Mouse (Mus musculus) limb, embryonic 11.5 days (tissue): ENCODE results near the gene Serpina9. TPM values are rescaled to one million over a fixed set of nuclear protein-coding genes. Genes with fewer than 3 reads are reported as not detected.

Source experiments
- polyA plus RNA-seq: library from polyadenylated mRNA; unstranded; fragments of >200 nt; fragmentation: Nextera tagmentation; extraction: Ambion mirVana; gene quantifications from 2 replicates; pipeline ENCODE4 v1.2.1, GENCODE M21; 2014

Gene Serpina9
- polyA plus RNA-seq, 1 experiment from 2014 or later = not detected

Other genes with a start within 250 kb of the Serpina9 start
- gene Serpina1d, start 240.2 kb downstream of the Serpina9 start, polyA plus RNA-seq = not detected in 2 replicates
- 0.25 TPM in 1 of 2 replicates, not detected in the other for gene Serpina1b, start 183.4 kb downstream of the Serpina9 start, polyA plus RNA-seq
- gene Serpina1a, start 150.2 kb downstream of the Serpina9 start, polyA plus RNA-seq = not detected in 2 replicates
- gene Serpina1c, start 108.9 kb downstream of the Serpina9 start, polyA plus RNA-seq = not detected in 2 replicates
- gene Serpina1e, start 54.8 kb downstream of the Serpina9 start, polyA plus RNA-seq = not detected in 2 replicates
- gene Serpina11, start 23.8 kb downstream of the Serpina9 start, polyA plus RNA-seq = not detected in 2 replicates
- gene Serpina12, start 30.7 kb upstream of the Serpina9 start, polyA plus RNA-seq = not detected in 2 replicates
- not detected in 2 replicates for gene Serpina5, start 87.4 kb upstream of the Serpina9 start, polyA plus RNA-seq
- not detected in 2 replicates for gene Serpina3a, start 99.0 kb upstream of the Serpina9 start, polyA plus RNA-seq
- gene Serpina3b, start 114.2 kb upstream of the Serpina9 start, polyA plus RNA-seq = not detected in 2 replicates
- gene Serpina3c, start 140.1 kb upstream of the Serpina9 start, polyA plus RNA-seq = not detected in 2 replicates
- not detected in 2 replicates for gene Serpina3f, start 200.8 kb upstream of the Serpina9 start, polyA plus RNA-seq
- 0.33 and 0.35 TPM in 2 replicates for gene Serpina3g, start 222.5 kb upstream of the Serpina9 start, polyA plus RNA-seq
- 0.18 TPM in 1 of 2 replicates, not detected in the other for gene Serpina3i, start 249.4 kb upstream of the Serpina9 start, polyA plus RNA-seq